Mouse (Mus musculus): ENCODE data around the gene Bhlha15. TPM values are rescaled to one million over a fixed set of nuclear protein-coding genes. Genes with fewer than 3 reads are reported as not detected.

The Bhlha15 gene
- total and polyA plus RNA-seq, 3 experiments, result 4.1 to 4.3 TPM; not detected in 1

GRCm38 (mm10) chr5:144215992-144216391, 25.9 kb downstream of the Bhlha15 start:
- H3K4me3 ChIP-seq (ENCODE audit: control insufficient read depth in 1 of 2, insufficient read depth in 1 of 2, low read depth in 2 of 2, low read length in 2 of 2), result no peak overlapping the region
- no peaks in the 10 kb centered on the region for H3K9me3 ChIP-seq (replicated peaks; ENCODE audit: insufficient read depth, low read length)
- H3K4me1 ChIP-seq (ENCODE audit: control insufficient read depth in 1 of 2, insufficient read depth in 2 of 2, low read length in 2 of 2), result peaks cover 0 to 9% of the 10 kb centered on the region in 2 experiments; a peak in 1 of 4 replicates
- no peak overlapping the region for H3K9ac ChIP-seq (ENCODE audit: control insufficient read depth, low read depth, low read length, poor library complexity, severe bottlenecking)
- DNase-seq (ENCODE audit: low read depth, low spot score), result peak; percentile 20
- no peaks in the 10 kb centered on the region for H3K79me2 ChIP-seq (ENCODE audit: control insufficient read depth, insufficient read depth, low read length, poor library complexity)
- TF ChIP-seq MAX (IDR thresholded peaks at IDR 0.05; ENCODE audit: low read length) (no peak), BHLHE40 (IDR thresholded peaks at IDR 0.05; ENCODE audit: borderline replicate concordance, low read depth, low read length) (no peak), ZKSCAN1 (IDR thresholded peaks at IDR 0.05; ENCODE audit: low read depth, low read length) (no peak), MAFK (IDR thresholded peaks at IDR 0.05; ENCODE audit: borderline replicate concordance, low read depth, low read length) (no peak), E2F4 (IDR thresholded peaks at IDR 0.05; ENCODE audit: borderline replicate concordance, low read depth, low read length) (no peak), UBTF (IDR thresholded peaks at IDR 0.05; ENCODE audit: borderline replicate concordance, insufficient read depth, low read depth, low read length) (no peak), TBP (IDR thresholded peaks at IDR 0.05; ENCODE audit: low read depth, low read length) (no peak)
- no peak overlapping the region for H3K27ac ChIP-seq (ENCODE audit: control insufficient read depth, low read depth, low read length)
- H3K36me3 ChIP-seq (ENCODE audit: control insufficient read depth in 1 of 2, insufficient read depth in 2 of 2, low read length in 2 of 2), result no peaks in the 10 kb centered on the region
- no peaks in the 10 kb centered on the region for H3K27me3 ChIP-seq (ENCODE audit: control insufficient read depth in 1 of 2, insufficient read depth in 2 of 2, low read length in 2 of 2)

GRCm38 (mm10) chr5:144218061-144218460, 28.0 kb downstream of the Bhlha15 start:
- no peak for TF ChIP-seq ZC3H11A (IDR thresholded peaks at IDR 0.05; ENCODE audit: low read depth, low read length)
- TF ChIP-seq POLR2A (IDR thresholded peaks at IDR 0.05; ENCODE audit: control insufficient read depth in 1 of 2, insufficient read depth in 1 of 2, low read depth in 1 of 2, low read length in 2 of 2, poor library complexity in 1 of 2), result no peak
- no peak for TF ChIP-seq CHD1 (IDR thresholded peaks at IDR 0.05; ENCODE audit: low read depth, low read length)
- no peak for TF ChIP-seq USF2 (IDR thresholded peaks at IDR 0.05; ENCODE audit: borderline replicate concordance in 1 of 2, insufficient read depth in 1 of 2, low read depth in 1 of 2, low read length in 2 of 2)
- no peak for TF ChIP-seq CTCF (IDR thresholded peaks at IDR 0.05 in 2 of 3, conservative IDR thresholded peaks at IDR 0.05 in 1 of 3; ENCODE audit: control insufficient read depth in 1 of 3, insufficient read depth in 1 of 3, low read depth in 2 of 3, low read length in 3 of 3, poor library complexity in 1 of 3, severe bottlenecking in 1 of 3)
- no peak for TF ChIP-seq ZMIZ1 (IDR thresholded peaks at IDR 0.05; ENCODE audit: low read depth, low read length)
- TF ChIP-seq SIN3A (IDR thresholded peaks at IDR 0.05; ENCODE audit: low read length), result no peak
- TF ChIP-seq NELFE (IDR thresholded peaks at IDR 0.05; ENCODE audit: low read depth, low read length), result no peak
- H3K9me3 ChIP-seq (replicated peaks; ENCODE audit: insufficient read depth, low read length), result no peaks in the 10 kb centered on the region
- no peaks in the 10 kb centered on the region; a peak in 1 of 4 replicates for H3K36me3 ChIP-seq (ENCODE audit: control insufficient read depth in 1 of 2, insufficient read depth in 2 of 2, low read length in 2 of 2)
- no peaks in the 10 kb centered on the region for H3K27me3 ChIP-seq (ENCODE audit: control insufficient read depth in 1 of 2, insufficient read depth in 2 of 2, low read length in 2 of 2)
- no peaks in the 10 kb centered on the region for H3K79me2 ChIP-seq (ENCODE audit: control insufficient read depth, insufficient read depth, low read length, poor library complexity)
- H3K27ac ChIP-seq (ENCODE audit: control insufficient read depth, low read depth, low read length), result no peak overlapping the region
- no peak for DNase-seq (ENCODE audit: low read depth, low spot score)
- H3K4me3 ChIP-seq (ENCODE audit: control insufficient read depth in 1 of 2, insufficient read depth in 1 of 2, low read depth in 2 of 2, low read length in 2 of 2), result no peak overlapping the region
- peaks cover 0 to 15% of the 10 kb centered on the region in 2 experiments; a peak in 2 of 4 replicates for H3K4me1 ChIP-seq (ENCODE audit: control insufficient read depth in 1 of 2, insufficient read depth in 2 of 2, low read length in 2 of 2)
- H3K9ac ChIP-seq (ENCODE audit: control insufficient read depth, low read depth, low read length, poor library complexity, severe bottlenecking), result no peak overlapping the region

- Histone ChIP-seq H3K9me3 (replicated peaks; ENCODE audit: insufficient read depth, low read length) (no peaks in the 10 kb centered on the region), H3K9ac (ENCODE audit: control insufficient read depth, low read depth, low read length, poor library complexity, severe bottlenecking) (no peak overlapping the region), H3K4me3 (ENCODE audit: control insufficient read depth in 1 of 2, insufficient read depth in 1 of 2, low read depth in 2 of 2, low read length in 2 of 2) (no peak overlapping the region), H3K79me2 (ENCODE audit: control insufficient read depth, insufficient read depth, low read length, poor library complexity) (no peaks in the 10 kb centered on the region), H3K36me3 (ENCODE audit: control insufficient read depth in 1 of 2, insufficient read depth in 2 of 2, low read length in 2 of 2) (no peaks in the 10 kb centered on the region; a peak in 1 of 4 replicates), H3K4me1 (ENCODE audit: control insufficient read depth in 1 of 2, insufficient read depth in 2 of 2, low read length in 2 of 2) (peaks cover 0 to 15% of the 10 kb centered on the region in 2 experiments; a peak in 2 of 4 replicates), H3K27me3 (ENCODE audit: control insufficient read depth in 1 of 2, insufficient read depth in 2 of 2, low read length in 2 of 2) (no peaks in the 10 kb centered on the region), H3K27ac (ENCODE audit: control insufficient read depth, low read depth, low read length) (no peak overlapping the region)
- DNase-seq (ENCODE audit: low read depth, low spot score), result no peak
- TF ChIP-seq EP300 (IDR thresholded peaks at IDR 0.05; ENCODE audit: low read depth in 1 of 2, low read length in 2 of 2), result no peak
- TF ChIP-seq KAT2A (conservative IDR thresholded peaks at IDR 0.05; ENCODE audit: low read depth, low read length), result no peak
- no peak for TF ChIP-seq ZC3H11A (IDR thresholded peaks at IDR 0.05; ENCODE audit: low read depth, low read length)
- TF ChIP-seq JUND (IDR thresholded peaks at IDR 0.05; ENCODE audit: low read depth, low read length), result no peak
- TF ChIP-seq UBTF (IDR thresholded peaks at IDR 0.05; ENCODE audit: borderline replicate concordance, insufficient read depth, low read depth, low read length), result no peak
- no peak for TF ChIP-seq POLR2AphosphoS5 (IDR thresholded peaks at IDR 0.05; ENCODE audit: borderline replicate concordance, low read depth, low read length)
- TF ChIP-seq NELFE (IDR thresholded peaks at IDR 0.05; ENCODE audit: low read depth, low read length), result no peak
- TF ChIP-seq SMC3 (IDR thresholded peaks at IDR 0.05; ENCODE audit: low read depth, low read length), result no peak
- TF ChIP-seq MAX (IDR thresholded peaks at IDR 0.05; ENCODE audit: low read length), result no peak
- no peak for TF ChIP-seq CHD2 (IDR thresholded peaks at IDR 0.05; ENCODE audit: low read length)
- TF ChIP-seq ETS1 (IDR thresholded peaks at IDR 0.05; ENCODE audit: low read depth, low read length), result no peak
- TF ChIP-seq MXI1 (IDR thresholded peaks at IDR 0.05; ENCODE audit: low read depth, low read length), result no peak
- TF ChIP-seq CTCF (IDR thresholded peaks at IDR 0.05 in 2 of 3, conservative IDR thresholded peaks at IDR 0.05 in 1 of 3; ENCODE audit: control insufficient read depth in 1 of 3, insufficient read depth in 1 of 3, low read depth in 2 of 3, low read length in 3 of 3, poor library complexity in 1 of 3, severe bottlenecking in 1 of 3), result no peak
- no peak for TF ChIP-seq GATA1 (IDR thresholded peaks at IDR 0.05; ENCODE audit: low read depth, low read length)
- no peak for TF ChIP-seq TCF12 (IDR thresholded peaks at IDR 0.05; ENCODE audit: low read depth, low read length)
- TF ChIP-seq ZMIZ1 (IDR thresholded peaks at IDR 0.05; ENCODE audit: low read depth, low read length), result no peak
- no peak for TF ChIP-seq MYB (IDR thresholded peaks at IDR 0.05; ENCODE audit: low read depth, low read length)
Measured at GRCm38 (mm10) chr5:144219306-144219705, 29.2 kb downstream of the Bhlha15 start.

Measured in MEL (cell line).